Mouse (Mus musculus) kidney, postnatal 36 days (tissue): ENCODE data around the gene Slc5a5.
A peak's percentile ranks its signal among the peaks of the same experiment; 100 is the strongest.

Experiments used
- DNase-seq, 2 experiments: peaks; one replicate each; pipeline ENCODE4 v3.0.0; 2021 to 2022; ENCODE audit warnings: mixed read lengths in 2 of 2

Gene Slc5a5

GRCm38 (mm10) chr8:70892022-70892895 is at the start of gene Slc5a5:
Gene Slc5a5 (minus strand): TSS chr8:70892757.
- DNase-seq, result no peak

- DNase-seq, result no peak
Observed at GRCm38 (mm10) chr8:70941478-70941877, 48.9 kb upstream of the Slc5a5 start.

- DNase-seq, result no peak
Observed at GRCm38 (mm10) chr8:70937200-70937599, 44.6 kb upstream of the Slc5a5 start.

- no peak for DNase-seq
Observed at GRCm38 (mm10) chr8:70934786-70935185, 42.2 kb upstream of the Slc5a5 start.

GRCm38 (mm10) chr8:70933036-70933435 is 40.5 kb upstream of the Slc5a5 start:
- no peak for DNase-seq

- DNase-seq, result no peak
Observed at GRCm38 (mm10) chr8:70931731-70932130, 39.2 kb upstream of the Slc5a5 start.

- DNase-seq, result no peak
Observed at GRCm38 (mm10) chr8:70928778-70929322, 36.3 kb upstream of the Slc5a5 start.

GRCm38 (mm10) chr8:70928096-70928495 is 35.5 kb upstream of the Slc5a5 start:
- no peak for DNase-seq

- DNase-seq, result no peak
Observed at GRCm38 (mm10) chr8:70926396-70926795, 33.8 kb upstream of the Slc5a5 start.

- DNase-seq, result no peak
Observed at GRCm38 (mm10) chr8:70925754-70926153, 33.2 kb upstream of the Slc5a5 start.

- DNase-seq, result no peak
Observed at GRCm38 (mm10) chr8:70924151-70924550, 31.6 kb upstream of the Slc5a5 start.

- DNase-seq, result no peak
Observed at GRCm38 (mm10) chr8:70920049-70920922, 27.7 kb upstream of the Slc5a5 start.

- DNase-seq, result no peak
Observed at GRCm38 (mm10) chr8:70914704-70915103, 22.1 kb upstream of the Slc5a5 start.

GRCm38 (mm10) chr8:70913523-70913922 is 21.0 kb upstream of the Slc5a5 start:
- no peak for DNase-seq

- DNase-seq, result no peak
Observed at GRCm38 (mm10) chr8:70912955-70913354, 20.4 kb upstream of the Slc5a5 start.

GRCm38 (mm10) chr8:70911596-70911995 is 19.0 kb upstream of the Slc5a5 start:
- DNase-seq, result peak in 1 of 2 experiments; percentile 23

GRCm38 (mm10) chr8:70907518-70907917 is 15.0 kb upstream of the Slc5a5 start:
- no peak for DNase-seq

GRCm38 (mm10) chr8:70905831-70906736 is 13.5 kb upstream of the Slc5a5 start, which contains the start of gene Map1s:
Gene Map1s (plus strand): TSS chr8:70905932.
- peak; percentile 61 to 88 for DNase-seq

GRCm38 (mm10) chr8:70905463-70905830 is 12.9 kb upstream of the Slc5a5 start:
- DNase-seq, result no peak

- DNase-seq, result peak; percentile 55 to 83
Observed at GRCm38 (mm10) chr8:70904532-70904931, 12.0 kb upstream of the Slc5a5 start.

GRCm38 (mm10) chr8:70903582-70903981 is 11.0 kb upstream of the Slc5a5 start:
- no peak for DNase-seq

GRCm38 (mm10) chr8:70903112-70903511 is 10.6 kb upstream of the Slc5a5 start:
- DNase-seq, result no peak
